Mouse (Mus musculus) lung, adult 10 weeks (tissue): ENCODE measurements around the gene Slc16a1. TPM values are rescaled to one million over a fixed set of nuclear protein-coding genes. Genes with fewer than 3 reads are reported as not detected.

Experiments
- polyA plus RNA-seq: library from polyadenylated mRNA; stranded (reverse); fragments of 350-450 nt; fragmentation: Illumina TruSeq; extraction: RNeasy Lipid Tissue Mini Kit (QIAGEN cat#74804); gene quantifications from one replicate; pipeline ENCODE4 v1.2.3, GENCODE M21; 2014; ENCODE audit warnings: low read depth, low replicate concordance; ENCODE audit not compliant: insufficient read depth

The Slc16a1 gene
- 13.0 TPM for polyA plus RNA-seq

DNA sequence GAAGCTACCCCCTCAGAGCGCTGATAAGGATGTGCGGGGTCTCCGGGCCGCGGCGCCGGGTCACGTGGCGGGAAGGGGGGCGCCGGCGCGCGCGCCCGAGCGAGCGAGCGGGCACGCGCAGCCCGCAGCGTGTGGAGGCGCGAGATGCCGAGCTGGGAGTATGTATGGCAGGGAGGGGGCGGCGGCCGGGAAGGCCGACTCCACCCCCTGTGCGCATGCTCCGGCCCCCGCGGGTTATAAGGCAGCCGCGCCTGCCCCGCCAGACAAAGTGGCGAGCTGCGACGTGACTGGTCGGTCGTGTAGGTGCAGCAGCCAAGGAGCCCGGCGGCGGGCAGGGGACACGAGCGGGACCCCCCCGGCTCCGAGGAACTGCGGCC is at the start of gene Slc16a1:
Gene Slc16a1, plus strand, starts transcription at position 266 of the 377 bp plus-strand sequence.

Other genes starting within 250 kb of the Slc16a1 start
- gene Lrig2, start 126.8 kb upstream of the Slc16a1 start, polyA plus RNA-seq: 3.5 TPM
- gene Ppm1j, start 142.4 kb downstream of the Slc16a1 start, polyA plus RNA-seq: 5.3 TPM
- gene Fam19a3, start 143.2 kb downstream of the Slc16a1 start, polyA plus RNA-seq: 0.08 TPM
- gene Rhoc, start 149.7 kb downstream of the Slc16a1 start, polyA plus RNA-seq: 156 TPM
- 4.5 TPM for gene Mov10, start 179.9 kb downstream of the Slc16a1 start, polyA plus RNA-seq
- gene St7l, start 225.3 kb downstream of the Slc16a1 start, polyA plus RNA-seq: 14.6 TPM
- gene Capza1, start 225.8 kb downstream of the Slc16a1 start, polyA plus RNA-seq: 52.8 TPM